Mouse (Mus musculus): ENCODE results near the gene Slmap. TPM values are rescaled to one million over a fixed set of nuclear protein-coding genes. Genes with fewer than 3 reads are reported as not detected.
"Not testable (repeated sequence)": the region's sequence is repeated elsewhere in the genome, so short reads cannot be mapped to it uniquely, and the experiment has no call there.

Gene Slmap
- polyA plus RNA-seq, 1 experiment from 2014 or later: 14.9 TPM

- no peak for ATAC-seq (replicated peaks)
- H3K4me1 ChIP-seq: peaks cover 48% of the 10 kb centered on the region
- H3K27ac ChIP-seq (replicated peaks): no peak overlapping the region
- no peak overlapping the region; the same call in 1 of the 2 replicates for H3K9ac ChIP-seq (replicated peaks)
- 46% methylated on average over 7 of the region's 7 CpGs for WGBS
- H3K9me3 ChIP-seq: no peaks in the 10 kb centered on the region
- peak overlapping the region; percentile 17 for H3K4me2 ChIP-seq (replicated peaks)
- H3K27me3 ChIP-seq: no peaks in the 10 kb centered on the region
- H3K36me3 ChIP-seq: no peaks in the 10 kb centered on the region
- H3K4me3 ChIP-seq: no peak overlapping the region
Observed at GRCm38 (mm10) chr14:26530350-26530749, 4.4 kb downstream of the Slmap start.

DNA sequence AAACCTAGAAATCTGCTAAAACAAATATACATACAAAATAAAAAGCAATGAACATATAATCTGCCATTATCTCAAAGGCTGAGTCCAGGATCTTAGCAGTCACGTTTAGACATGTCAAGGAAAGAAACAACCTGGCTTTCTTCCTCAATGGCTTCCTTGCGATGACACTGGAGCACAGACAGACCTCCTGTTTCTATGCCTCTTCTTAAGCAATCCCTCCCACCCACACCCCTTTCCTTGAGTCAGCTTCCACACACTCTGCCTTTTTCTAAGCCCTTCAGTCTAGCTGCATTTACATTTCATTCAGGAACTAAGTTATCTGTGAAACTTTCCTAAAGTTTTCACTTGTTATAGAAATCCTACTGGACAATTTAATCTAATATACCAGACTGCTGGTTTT, 6.4 kb downstream of the Slmap start:
- Histone ChIP-seq H3K27me3 (no peaks in the 10 kb centered on the region), H3K4me1 (peaks cover 44% of the 10 kb centered on the region), H3K36me3 (no peaks in the 10 kb centered on the region), H3K9me3 (no peaks in the 10 kb centered on the region), H3K4me2 (replicated peaks) (no peak overlapping the region), H3K4me3 (no peak overlapping the region), H3K27ac (replicated peaks) (no peak overlapping the region), H3K9ac (replicated peaks) (no peak overlapping the region)
- WGBS: 81% methylated on average over 2 of the region's 2 CpGs
- no peak for ATAC-seq (replicated peaks)

GRCm38 (mm10) chr14:26525955-26526354, 8.8 kb downstream of the Slmap start:
- no peaks in the 10 kb centered on the region for H3K9me3 ChIP-seq
- no peak overlapping the region for H3K27ac ChIP-seq (replicated peaks)
- H3K36me3 ChIP-seq: no peaks in the 10 kb centered on the region
- WGBS: 42% methylated on average over 3 of the region's 3 CpGs
- peaks cover 24% of the 10 kb centered on the region for H3K4me1 ChIP-seq
- no peak overlapping the region for H3K9ac ChIP-seq (replicated peaks)
- no peak overlapping the region for H3K4me2 ChIP-seq (replicated peaks)
- no peak overlapping the region for H3K4me3 ChIP-seq
- H3K27me3 ChIP-seq: no peaks in the 10 kb centered on the region
- no peak for ATAC-seq (replicated peaks)

DNA sequence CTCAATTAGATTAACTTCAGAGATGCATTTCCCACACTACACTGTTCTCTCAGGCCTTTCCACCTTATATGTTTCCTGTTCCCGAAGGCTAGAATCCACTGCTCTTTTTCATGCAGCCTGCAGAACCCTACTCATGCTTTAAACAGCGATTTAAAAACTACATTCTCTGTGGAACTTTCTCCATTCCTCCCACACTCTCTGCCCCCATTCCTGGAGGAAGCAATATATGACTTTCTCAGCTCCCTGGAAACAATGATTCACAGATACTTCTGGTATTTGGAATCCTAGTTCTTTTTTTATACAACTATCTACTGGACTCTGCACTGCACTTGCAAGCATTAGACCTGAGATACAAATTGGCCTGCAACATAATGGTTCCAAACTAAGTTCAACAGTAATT, 11.6 kb downstream of the Slmap start:
- WGBS: 78% methylated on average over 2 of the region's 2 CpGs

DNA sequence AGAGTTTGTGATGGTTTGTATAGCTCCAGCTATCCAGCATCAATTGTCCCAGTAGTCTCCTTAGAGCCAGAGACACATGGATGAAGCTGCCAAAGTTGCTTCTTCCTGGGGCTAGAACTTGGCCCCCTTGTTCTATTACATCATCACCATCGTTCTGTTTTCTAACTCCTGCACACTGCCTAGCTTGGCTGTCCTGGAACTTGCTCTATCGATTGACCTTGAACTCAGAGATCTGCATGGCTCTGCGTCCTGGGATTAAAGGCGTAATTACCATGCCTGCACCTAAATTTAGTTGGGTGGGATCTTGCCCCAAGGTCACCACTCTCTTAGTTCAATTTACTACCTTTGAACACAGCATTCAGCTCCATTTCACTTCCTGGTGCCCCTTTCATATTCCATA, 14.9 kb downstream of the Slmap start:
- H3K4me2 ChIP-seq (replicated peaks): no peak overlapping the region
- H3K4me3 ChIP-seq: no peak overlapping the region
- H3K9me3 ChIP-seq: no peaks in the 10 kb centered on the region
- H3K4me1 ChIP-seq: no peaks in the 10 kb centered on the region
- no peaks in the 10 kb centered on the region for H3K36me3 ChIP-seq
- 92% methylated on average over 4 of the region's 4 CpGs for WGBS
- no peak overlapping the region for H3K27ac ChIP-seq (replicated peaks)
- no peak for ATAC-seq (replicated peaks)
- H3K27me3 ChIP-seq: no peaks in the 10 kb centered on the region
- H3K9ac ChIP-seq (replicated peaks): no peak overlapping the region

More for the DNA sequence above, 11.6 kb downstream of the Slmap start:
- H3K4me1 ChIP-seq: 0 out of 2 replicates have a peak, but pooled peaks cover 4% of the 10 kb centered on the region
- no peak overlapping the region for H3K27ac ChIP-seq (replicated peaks)
- H3K9ac ChIP-seq (replicated peaks): no peak overlapping the region
- no peaks in the 10 kb centered on the region for H3K9me3 ChIP-seq
- ATAC-seq (replicated peaks): no peak
- H3K36me3 ChIP-seq: no peaks in the 10 kb centered on the region
- H3K4me3 ChIP-seq: no peak overlapping the region
- H3K27me3 ChIP-seq: no peaks in the 10 kb centered on the region
- H3K4me2 ChIP-seq (replicated peaks): no peak overlapping the region

- H3K4me2 ChIP-seq (replicated peaks): no peak overlapping the region
- no peak for ATAC-seq (replicated peaks)
- no peak overlapping the region for H3K9ac ChIP-seq (replicated peaks)
- H3K9me3 ChIP-seq: no peaks in the 10 kb centered on the region
- H3K36me3 ChIP-seq: no peaks in the 10 kb centered on the region
- no peaks in the 10 kb centered on the region for H3K4me1 ChIP-seq
- 93% methylated on average over 4 of the region's 4 CpGs for WGBS
- no peak overlapping the region for H3K27ac ChIP-seq (replicated peaks)
- H3K4me3 ChIP-seq: no peak overlapping the region
- no peaks in the 10 kb centered on the region for H3K27me3 ChIP-seq
Observed at GRCm38 (mm10) chr14:26517843-26518242, 16.9 kb downstream of the Slmap start.

- 74% methylated on average over 2 of the region's 2 CpGs for WGBS
Observed at GRCm38 (mm10) chr14:26516232-26516631, 18.5 kb downstream of the Slmap start.

GRCm38 (mm10) chr14:26515802-26516201, 18.9 kb downstream of the Slmap start:
- no peak overlapping the region for H3K27ac ChIP-seq (replicated peaks)
- no peak for ATAC-seq (replicated peaks)
- H3K9ac ChIP-seq (replicated peaks): no peak overlapping the region
- 77% methylated on average over 9 of the region's 9 CpGs for WGBS
- no peaks in the 10 kb centered on the region for H3K36me3 ChIP-seq
- H3K27me3 ChIP-seq: no peaks in the 10 kb centered on the region
- H3K4me2 ChIP-seq (replicated peaks): no peak overlapping the region
- no peak overlapping the region for H3K4me3 ChIP-seq
- no peaks in the 10 kb centered on the region for H3K9me3 ChIP-seq
- H3K4me1 ChIP-seq: no peaks in the 10 kb centered on the region

More at GRCm38 (mm10) chr14:26516232-26516631, 18.5 kb downstream of the Slmap start:
- ATAC-seq (replicated peaks); H3K9me3 ChIP-seq; H3K27ac ChIP-seq (replicated peaks); H3K36me3 ChIP-seq; H3K27me3 ChIP-seq; H3K4me2 ChIP-seq (replicated peaks); H3K4me3 ChIP-seq; H3K9ac ChIP-seq (replicated peaks); H3K4me1 ChIP-seq: not testable (repeated sequence)

DNA sequence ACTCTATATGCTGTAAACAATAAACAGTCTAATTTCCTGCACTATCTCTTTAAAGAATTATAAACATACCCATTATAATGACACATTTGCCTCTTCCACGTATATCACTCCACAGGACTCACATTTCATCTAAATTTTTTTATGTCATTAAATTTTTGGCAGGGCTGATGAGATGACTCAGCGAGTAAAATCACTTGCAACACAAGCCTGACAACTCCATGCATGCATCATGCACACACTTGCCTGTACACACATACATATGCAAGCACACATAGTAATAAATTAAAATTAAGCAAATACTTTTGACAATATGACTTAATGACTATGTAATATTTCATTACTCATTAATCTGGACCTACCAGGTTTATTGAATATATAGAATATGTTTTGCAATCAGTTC, 24.2 kb downstream of the Slmap start:
- Histone ChIP-seq H3K4me3 (no peak overlapping the region), H3K9me3 (no peaks in the 10 kb centered on the region), H3K4me2 (replicated peaks) (no peak overlapping the region), H3K36me3 (no peaks in the 10 kb centered on the region), H3K27ac (replicated peaks) (no peak overlapping the region), H3K27me3 (no peaks in the 10 kb centered on the region), H3K9ac (replicated peaks) (no peak overlapping the region), H3K4me1 (no peaks in the 10 kb centered on the region)
- ATAC-seq (replicated peaks): no peak
- 77% methylated on average over 2 of the region's 2 CpGs for WGBS

- no peak overlapping the region for H3K27ac ChIP-seq (replicated peaks)
- no peaks in the 10 kb centered on the region for H3K36me3 ChIP-seq
- H3K9me3 ChIP-seq: no peaks in the 10 kb centered on the region
- no peak for ATAC-seq (replicated peaks)
- no peak overlapping the region for H3K4me3 ChIP-seq
- H3K4me2 ChIP-seq (replicated peaks): no peak overlapping the region
- no peaks in the 10 kb centered on the region for H3K27me3 ChIP-seq
- no peak overlapping the region for H3K9ac ChIP-seq (replicated peaks)
- no peaks in the 10 kb centered on the region for H3K4me1 ChIP-seq
- 95% methylated on average over 6 of the region's 6 CpGs for WGBS
Observed at GRCm38 (mm10) chr14:26508150-26508549, 26.6 kb downstream of the Slmap start.

- no peak overlapping the region for H3K4me2 ChIP-seq (replicated peaks)
- H3K27me3 ChIP-seq: no peaks in the 10 kb centered on the region
- H3K9me3 ChIP-seq: no peaks in the 10 kb centered on the region
- no peak overlapping the region for H3K4me3 ChIP-seq
- no peaks in the 10 kb centered on the region for H3K36me3 ChIP-seq
- WGBS: 86% methylated on average over 4 of the region's 4 CpGs
- H3K9ac ChIP-seq (replicated peaks): no peak overlapping the region
- H3K27ac ChIP-seq (replicated peaks): no peak overlapping the region
- H3K4me1 ChIP-seq: no peaks in the 10 kb centered on the region
- ATAC-seq (replicated peaks): no peak
Observed at GRCm38 (mm10) chr14:26507361-26507760, 27.4 kb downstream of the Slmap start.

- no peaks in the 10 kb centered on the region for H3K4me1 ChIP-seq
- no peak overlapping the region for H3K9ac ChIP-seq (replicated peaks)
- H3K36me3 ChIP-seq: no peaks in the 10 kb centered on the region
- no peak overlapping the region for H3K27ac ChIP-seq (replicated peaks)
- 94% methylated on average over 4 of the region's 4 CpGs for whole genome bisulfite sequencing
- no peaks in the 10 kb centered on the region for H3K27me3 ChIP-seq
- H3K4me3 ChIP-seq: no peak overlapping the region
- H3K4me2 ChIP-seq (replicated peaks): no peak overlapping the region
- no peak for ATAC-seq (replicated peaks)
- H3K9me3 ChIP-seq: no peaks in the 10 kb centered on the region
Observed at GRCm38 (mm10) chr14:26504541-26504940, 30.2 kb downstream of the Slmap start.

DNA sequence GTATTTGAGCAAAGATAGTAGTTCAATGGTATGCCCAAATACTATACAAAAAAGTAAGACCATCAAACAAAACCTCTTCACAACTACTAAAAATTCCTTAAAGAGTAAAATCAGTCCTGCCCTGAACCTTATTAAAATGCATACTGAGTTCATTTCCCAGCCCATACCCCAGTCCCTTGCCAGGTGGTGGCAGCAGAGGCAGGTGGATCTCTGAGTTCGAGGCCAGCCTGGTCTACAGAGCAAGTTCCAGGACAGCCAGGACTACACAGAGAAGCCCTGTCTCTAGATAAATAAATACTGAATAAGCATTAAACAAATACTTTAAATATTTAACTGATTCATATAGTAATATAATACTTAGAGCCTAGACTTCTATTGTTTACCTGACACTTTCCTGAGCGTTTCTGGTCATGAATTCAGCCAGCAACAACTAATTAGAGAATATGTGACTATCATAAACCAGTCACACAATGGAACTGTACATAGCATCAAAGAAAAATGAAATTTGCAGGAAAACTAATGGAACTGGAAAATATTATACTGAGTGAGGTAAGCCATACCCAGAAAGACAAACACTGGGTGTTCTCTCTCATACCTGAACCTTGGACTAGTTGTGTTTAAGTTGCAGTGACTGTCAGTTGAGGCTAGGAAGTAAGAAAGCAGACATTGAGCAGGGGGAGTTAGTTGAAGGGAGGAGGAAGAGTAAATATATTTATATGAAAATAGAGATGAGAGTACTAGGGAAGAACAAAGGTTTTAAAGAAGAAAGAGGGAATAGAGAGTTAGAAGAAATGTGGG, 34.4 kb downstream of the Slmap start:
- no peaks in the 10 kb centered on the region for H3K36me3 ChIP-seq
- 91% methylated on average over 2 of the region's 2 CpGs for WGBS

More for the DNA sequence above, 34.4 kb downstream of the Slmap start:
- no peak overlapping the region for H3K27ac ChIP-seq (replicated peaks)
- no peaks in the 10 kb centered on the region for H3K27me3 ChIP-seq
- H3K9ac ChIP-seq (replicated peaks): no peak overlapping the region
- no peaks in the 10 kb centered on the region for H3K9me3 ChIP-seq
- no peak overlapping the region for H3K4me3 ChIP-seq
- no peaks in the 10 kb centered on the region for H3K4me1 ChIP-seq
- ATAC-seq (replicated peaks): no peak
- no peak overlapping the region for H3K4me2 ChIP-seq (replicated peaks)
